Mouse (Mus musculus) liver, embryonic 15.5 days (tissue): ENCODE data around the gene Cpsf6. TPM values are rescaled to one million over a fixed set of nuclear protein-coding genes. Genes with fewer than 3 reads are reported as not detected.
A peak's percentile ranks its signal among the peaks of the same experiment; 100 is the strongest.

ENCODE experiments used
- ATAC-seq: fragments of 200-750 bp; cut with Nextera tagmentation; 2 replicates; pipeline ENCODE4 v1.8.0; 2017; ENCODE audit warnings: moderate number of reproducible peaks, mild to moderate bottlenecking, moderate library complexity; ENCODE audit not compliant: insufficient read depth
- H3K27ac ChIP-seq: fragments of 300-500 bp; sonication (generic); replicated peaks from 2 replicates; pipeline ENCODE4 v1.5.1; 2015; ENCODE audit warnings: mild to moderate bottlenecking, inconsistent platforms
- H3K27me3 ChIP-seq: fragments of 300-500 bp; sonication (generic); 2 replicates; pipeline ENCODE4 v1.6.1; 2015; ENCODE audit warnings: mild to moderate bottlenecking, inconsistent platforms
- H3K36me3 ChIP-seq: fragments of 300-500 bp; sonication (generic); replicated peaks from 2 replicates; pipeline ENCODE4 v1.6.1; 2015; ENCODE audit warnings: moderate library complexity, mild to moderate bottlenecking, inconsistent platforms
- H3K4me1 ChIP-seq: fragments of 300-500 bp; sonication (generic); replicated peaks from 2 replicates; pipeline ENCODE4 v1.6.1; 2015; ENCODE audit warnings: inconsistent platforms
- H3K4me2 ChIP-seq: fragments of 300-500 bp; sonication (generic); 2 replicates; pipeline ENCODE4 v1.6.1; 2015; ENCODE audit warnings: moderate library complexity, mild to moderate bottlenecking, inconsistent platforms
- H3K4me3 ChIP-seq: fragments of 300-500 bp; sonication (generic); replicated peaks from 2 replicates; pipeline ENCODE4 v1.5.1; 2015; ENCODE audit warnings: mild to moderate bottlenecking, inconsistent platforms
- H3K9ac ChIP-seq: fragments of 300-500 bp; sonication (generic); 2 replicates; pipeline ENCODE4 v1.6.1; 2015; ENCODE audit warnings: moderate library complexity, mild to moderate bottlenecking, inconsistent platforms
- H3K9me3 ChIP-seq: fragments of 300-500 bp; sonication (generic); replicated peaks from 2 replicates; pipeline ENCODE4 v1.6.1; 2016; ENCODE audit warnings: inconsistent platforms
- whole genome bisulfite sequencing: fragments of 180-500 bp; shearing (Covaris S2); methylation state at CpG from one replicate; pipeline ENCODE4 v1.1.7; 2015; ENCODE audit warnings: mixed read lengths; ENCODE audit not compliant: insufficient replicate concordance; 5-methylcytosine and 5-hydroxymethylcytosine counted together
- polyA plus RNA-seq: library from polyadenylated mRNA; unstranded; fragments of >200 nt; fragmentation: Nextera tagmentation; extraction: Ambion mirVana; gene quantifications from 2 replicates; pipeline ENCODE4 v1.2.1, GENCODE M21; 2015

Gene Cpsf6
- polyA plus RNA-seq, 1 experiment from 2014 or later, result 51.3 TPM

- 61% methylated on average over 8 of the region's 8 CpGs for WGBS
- Histone ChIP-seq H3K27ac (no peak overlapping the region), H3K27me3 (no peaks in the 10 kb centered on the region), H3K9ac (no peak overlapping the region), H3K36me3 (no peaks in the 10 kb centered on the region), H3K4me2 (no peak overlapping the region), H3K4me3 (no peak overlapping the region), H3K9me3 (no peaks in the 10 kb centered on the region), H3K4me1 (peaks cover 22% of the 10 kb centered on the region)
- ATAC-seq, result no peak
Measured at GRCm38 (mm10) chr10:117419577-117420290, 39.9 kb upstream of the Cpsf6 start.

- 28% methylated on average over 24 of the region's 24 CpGs for WGBS
- no peak overlapping the region for H3K27ac ChIP-seq
Measured at GRCm38 (mm10) chr10:117418668-117419237, 38.9 kb upstream of the Cpsf6 start.

GRCm38 (mm10) chr10:117417772-117418667 lies 38.2 kb upstream of the Cpsf6 start:
- H3K9me3 ChIP-seq, result no peaks in the 10 kb centered on the region
- H3K9ac ChIP-seq, result peak overlapping the region; percentile 12; the same call in 1 of the 2 replicates
- ATAC-seq, result peak; percentile 65
- H3K4me2 ChIP-seq, result peak overlapping the region; percentile 71
- peak overlapping the region; percentile 47 for H3K4me3 ChIP-seq
- WGBS, result 8% methylated on average over 18 of the region's 18 CpGs
- H3K27me3 ChIP-seq, result no peaks in the 10 kb centered on the region
- 0 out of 2 replicates have a peak overlapping the region, but pooled peaks have one; percentile 2 for H3K27ac ChIP-seq
- peaks cover 22% of the 10 kb centered on the region for H3K4me1 ChIP-seq
- H3K36me3 ChIP-seq, result no peaks in the 10 kb centered on the region

More at GRCm38 (mm10) chr10:117418668-117419237, 38.9 kb upstream of the Cpsf6 start:
- H3K9ac ChIP-seq, result peak overlapping the region; percentile 12; the same call in 1 of the 2 replicates
- peak overlapping the region; percentile 71 for H3K4me2 ChIP-seq
- peaks cover 22% of the 10 kb centered on the region for H3K4me1 ChIP-seq
- no peaks in the 10 kb centered on the region for H3K9me3 ChIP-seq
- H3K36me3 ChIP-seq, result no peaks in the 10 kb centered on the region
- H3K27me3 ChIP-seq, result no peaks in the 10 kb centered on the region
- peak; percentile 27 for ATAC-seq
- peak overlapping the region; percentile 47 for H3K4me3 ChIP-seq

DNA sequence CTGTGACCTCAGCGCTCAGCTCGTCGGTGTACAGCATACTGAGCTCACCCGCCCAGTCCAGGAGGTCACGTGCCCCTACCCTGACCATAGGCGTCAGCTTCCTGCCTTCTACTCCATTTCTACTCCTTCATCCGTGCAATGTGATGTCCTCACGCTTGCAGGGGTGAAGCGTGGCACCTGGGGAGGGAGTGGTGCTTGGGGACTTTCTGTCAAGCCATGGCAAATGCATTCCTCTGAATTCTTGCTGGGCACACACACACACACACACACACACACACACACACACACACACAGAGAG lies 37.6 kb upstream of the Cpsf6 start:
- H3K9me3 ChIP-seq, result no peaks in the 10 kb centered on the region
- 5% methylated on average over 9 of the region's 9 CpGs for WGBS
- no peak overlapping the region for H3K9ac ChIP-seq
- H3K27ac ChIP-seq, result 0 out of 2 replicates have a peak overlapping the region, but pooled peaks have one; percentile 2
- H3K4me1 ChIP-seq, result peaks cover 23% of the 10 kb centered on the region
- peak; percentile 54 for ATAC-seq
- peak overlapping the region; percentile 47 for H3K4me3 ChIP-seq
- no peaks in the 10 kb centered on the region for H3K27me3 ChIP-seq
- no peaks in the 10 kb centered on the region for H3K36me3 ChIP-seq
- H3K4me2 ChIP-seq, result peak overlapping the region; percentile 71

DNA sequence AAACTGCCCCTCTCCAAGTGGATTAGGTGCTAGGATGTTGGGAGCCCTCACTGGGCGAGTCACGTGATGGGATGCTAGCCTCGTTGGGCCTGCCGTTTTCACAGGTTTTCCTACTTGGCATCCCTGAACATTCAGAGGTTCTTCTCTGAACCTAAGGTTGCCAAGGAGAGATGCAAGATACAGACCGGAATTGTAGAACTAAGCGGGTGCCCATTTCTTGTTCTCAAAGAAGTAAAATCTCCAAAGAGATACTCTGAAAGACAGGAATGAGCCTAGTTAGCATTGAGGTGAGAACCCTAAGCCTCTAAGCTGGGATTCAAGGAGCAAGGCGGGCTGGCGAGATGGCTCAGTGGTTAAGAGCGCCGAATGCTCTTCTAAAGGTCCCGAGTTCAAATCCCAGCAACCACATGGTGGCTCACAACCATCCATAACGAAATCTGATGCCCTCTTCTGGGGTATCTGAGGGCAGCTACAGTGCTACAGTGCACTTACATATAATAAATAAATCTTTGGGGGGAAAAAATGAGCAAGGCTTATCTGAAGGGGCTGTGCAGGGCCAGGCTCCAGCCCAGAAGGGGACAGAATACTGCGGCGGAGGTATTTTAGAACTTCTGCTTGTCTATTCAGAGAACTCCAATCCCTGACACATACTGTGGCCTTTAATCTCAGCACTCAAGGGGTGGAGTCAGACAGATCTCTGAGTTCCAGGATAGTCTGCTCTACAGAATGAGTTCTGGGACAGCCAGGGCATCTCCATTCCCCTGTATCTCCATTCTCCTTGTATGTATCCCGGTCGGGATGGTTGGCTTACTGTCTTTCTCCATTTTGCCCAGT lies 37.0 kb upstream of the Cpsf6 start:
- Histone ChIP-seq H3K9me3 (no peaks in the 10 kb centered on the region), H3K27me3 (no peaks in the 10 kb centered on the region), H3K27ac (0 out of 2 replicates have a peak overlapping the region, but pooled peaks have one; percentile 2), H3K9ac (no peak overlapping the region), H3K4me3 (peak overlapping the region; percentile 47), H3K4me2 (peak overlapping the region; percentile 71), H3K36me3 (no peaks in the 10 kb centered on the region), H3K4me1 (peaks cover 29% of the 10 kb centered on the region)
- ATAC-seq, result no peak
- 61% methylated on average over 16 of the region's 16 CpGs for WGBS

DNA sequence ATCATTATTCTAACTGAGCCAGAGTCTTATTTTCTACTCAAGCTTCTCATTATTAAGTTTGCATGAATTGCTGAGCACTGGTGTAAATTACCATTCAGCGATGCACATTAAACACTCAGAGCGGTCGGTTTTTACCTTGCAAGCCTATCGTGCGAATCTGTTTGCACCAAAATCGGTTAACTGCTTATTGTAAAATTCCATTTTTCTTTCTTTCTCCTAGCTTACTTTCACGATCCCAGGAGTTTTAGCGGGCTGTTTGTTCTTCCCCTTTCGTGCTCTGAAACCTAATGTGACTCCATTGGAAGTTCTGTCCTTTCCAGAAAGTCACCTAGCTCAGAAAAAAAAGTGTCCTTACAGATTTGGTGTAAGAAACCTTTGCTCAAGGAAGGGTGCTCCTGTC lies 36.3 kb upstream of the Cpsf6 start:
- no peak overlapping the region for H3K4me3 ChIP-seq
- no peaks in the 10 kb centered on the region for H3K27me3 ChIP-seq
- H3K27ac ChIP-seq, result no peak overlapping the region
- no peak overlapping the region for H3K9ac ChIP-seq
- WGBS, result 82% methylated on average over 9 of the region's 9 CpGs
- no peaks in the 10 kb centered on the region for H3K9me3 ChIP-seq
- peaks cover 31% of the 10 kb centered on the region for H3K4me1 ChIP-seq
- no peak for ATAC-seq
- H3K36me3 ChIP-seq, result no peaks in the 10 kb centered on the region
- no peak overlapping the region for H3K4me2 ChIP-seq

DNA sequence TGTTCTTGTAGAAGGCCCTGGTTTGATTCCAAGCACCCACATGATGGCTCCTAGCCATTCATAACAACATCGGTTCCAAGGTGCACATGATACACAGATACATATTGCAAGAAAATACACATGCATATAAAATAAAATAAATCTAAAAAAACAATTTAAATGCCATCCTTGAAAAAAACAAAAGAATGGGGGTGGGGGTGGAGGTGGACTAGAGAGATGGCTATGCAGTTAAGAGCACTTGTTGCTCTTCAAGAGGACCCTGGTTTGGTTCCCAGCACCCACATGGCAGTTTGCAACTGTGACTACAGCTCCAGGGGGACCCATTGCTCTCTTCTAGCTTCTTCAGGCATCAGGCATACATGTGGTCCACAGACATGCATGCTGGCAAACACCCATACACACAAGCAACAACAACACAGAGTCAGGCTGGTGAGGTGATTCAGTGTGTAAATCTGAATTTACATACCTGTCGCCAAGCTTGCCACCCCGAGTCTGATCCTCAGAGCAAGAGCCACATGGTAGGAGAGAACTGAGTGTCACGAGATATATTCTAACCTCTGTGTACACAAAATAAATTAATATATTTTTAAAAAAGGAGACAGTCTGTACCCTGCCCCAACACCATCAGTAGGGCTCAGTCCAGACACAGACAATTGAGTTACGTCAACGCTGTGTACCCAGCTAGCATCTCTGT lies 35.7 kb upstream of the Cpsf6 start:
- H3K9ac ChIP-seq, result no peak overlapping the region
- 79% methylated on average over 6 of the region's 6 CpGs for WGBS
- H3K4me1 ChIP-seq, result peaks cover 31% of the 10 kb centered on the region
- no peak overlapping the region for H3K27ac ChIP-seq
- H3K4me3 ChIP-seq, result no peak overlapping the region
- H3K9me3 ChIP-seq, result no peaks in the 10 kb centered on the region
- no peak overlapping the region for H3K4me2 ChIP-seq
- H3K36me3 ChIP-seq, result no peaks in the 10 kb centered on the region
- no peak for ATAC-seq
- H3K27me3 ChIP-seq, result no peaks in the 10 kb centered on the region

DNA sequence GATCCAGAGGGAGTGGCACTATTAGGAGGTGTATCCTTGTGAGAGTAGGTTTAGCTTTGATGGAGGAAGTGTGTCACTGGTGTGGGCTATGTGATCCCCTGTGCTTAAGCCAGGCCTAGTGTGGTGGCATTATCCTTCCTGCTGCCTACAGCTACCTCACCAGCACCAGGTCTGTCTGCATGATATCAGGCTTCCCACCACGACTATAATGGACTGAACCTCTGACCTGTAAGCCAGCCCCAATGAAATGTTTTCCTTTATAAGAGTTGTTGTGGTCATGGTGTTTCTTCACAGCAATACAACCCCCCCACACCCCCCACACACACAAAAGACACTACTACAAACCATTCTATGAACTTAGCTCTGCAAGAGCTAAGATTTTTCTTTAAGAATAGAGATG lies 34.9 kb upstream of the Cpsf6 start:
- H3K9me3 ChIP-seq, result no peaks in the 10 kb centered on the region
- no peak overlapping the region for H3K9ac ChIP-seq
- ATAC-seq, result no peak
- H3K27ac ChIP-seq, result no peak overlapping the region
- peaks cover 34% of the 10 kb centered on the region for H3K4me1 ChIP-seq
- no peaks in the 10 kb centered on the region for H3K27me3 ChIP-seq
- H3K36me3 ChIP-seq, result no peaks in the 10 kb centered on the region
- whole genome bisulfite sequencing, result 52% methylated on average over 1 of the region's 1 CpGs
- H3K4me3 ChIP-seq, result no peak overlapping the region
- H3K4me2 ChIP-seq, result no peak overlapping the region

GRCm38 (mm10) chr10:117413562-117414527 lies 34.0 kb upstream of the Cpsf6 start:
- no peak overlapping the region for H3K9ac ChIP-seq
- peak overlapping the region; percentile 68 for H3K27ac ChIP-seq
- H3K4me1 ChIP-seq, result peaks cover 40% of the 10 kb centered on the region
- H3K27me3 ChIP-seq, result no peaks in the 10 kb centered on the region
- no peak for ATAC-seq
- WGBS, result 64% methylated on average over 13 of the region's 13 CpGs
- H3K36me3 ChIP-seq, result no peaks in the 10 kb centered on the region
- H3K4me3 ChIP-seq, result no peak overlapping the region
- no peaks in the 10 kb centered on the region for H3K9me3 ChIP-seq
- H3K4me2 ChIP-seq, result peak overlapping the region; percentile 13; the same call in 1 of the 2 replicates
